Mouse (Mus musculus): ENCODE results near the gene Cenpl. TPM values are rescaled to one million over a fixed set of nuclear protein-coding genes. Genes with fewer than 3 reads are reported as not detected.

Gene Cenpl
- polyA plus RNA-seq, 1 experiment from 2014 or later = 26.4 TPM

- WGBS = 92% methylated on average over 1 of the region's 1 CpGs
- no peak for ATAC-seq (ENCODE audit: insufficient number of reproducible peaks, low FRiP score, low TSS enrichment, low read depth)
- Histone ChIP-seq H3K4me3 (no peak overlapping the region), H3K36me3 (peaks cover 14% of the 10 kb centered on the region; the same call in 1 of the 2 replicates), H3K9ac (no peak overlapping the region), H3K4me2 (no peak overlapping the region), H3K27ac (no peak overlapping the region), H3K4me1 (no peaks in the 10 kb centered on the region), H3K27me3 (no peaks in the 10 kb centered on the region), H3K9me3 (no peaks in the 10 kb centered on the region)
Measured at GRCm38 (mm10) chr1:161057164-161057563, 13.3 kb upstream of the Cenpl start.

- 81% methylated on average over 1 of the region's 1 CpGs for WGBS
- no peaks in the 10 kb centered on the region for H3K9me3 ChIP-seq
- H3K4me1 ChIP-seq = no peaks in the 10 kb centered on the region
- H3K36me3 ChIP-seq = no peaks in the 10 kb centered on the region; the same call in 1 of the 2 replicates
- no peak overlapping the region for H3K27ac ChIP-seq
- no peaks in the 10 kb centered on the region for H3K27me3 ChIP-seq
- ATAC-seq (ENCODE audit: insufficient number of reproducible peaks, low FRiP score, low TSS enrichment, low read depth) = no peak
- no peak overlapping the region for H3K4me3 ChIP-seq
- H3K9ac ChIP-seq = no peak overlapping the region
- no peak overlapping the region for H3K4me2 ChIP-seq
Measured at GRCm38 (mm10) chr1:161063351-161063750, 7.2 kb upstream of the Cenpl start.

GRCm38 (mm10) chr1:161071272-161071620 is 733 bp downstream of the Cenpl start:
- whole genome bisulfite sequencing = under 1% methylated on average over 12 of the region's 12 CpGs
- no peak for ATAC-seq (ENCODE audit: insufficient number of reproducible peaks, low FRiP score, low TSS enrichment, low read depth)
- Histone ChIP-seq H3K4me1 (peaks cover 27% of the 10 kb centered on the region), H3K27ac (peak overlapping the region; percentile 72), H3K4me3 (peak overlapping the region; percentile 76), H3K9ac (peak overlapping the region; percentile 61), H3K9me3 (no peaks in the 10 kb centered on the region), H3K4me2 (peak overlapping the region; percentile 57), H3K36me3 (0 out of 2 replicates have a peak, but pooled peaks cover 3% of the 10 kb centered on the region), H3K27me3 (no peaks in the 10 kb centered on the region)

GRCm38 (mm10) chr1:161076238-161076637 is 5.7 kb downstream of the Cenpl start:
- H3K27ac ChIP-seq = no peak overlapping the region
- H3K4me1 ChIP-seq = peaks cover 20% of the 10 kb centered on the region
- ATAC-seq (ENCODE audit: insufficient number of reproducible peaks, low FRiP score, low TSS enrichment, low read depth) = no peak
- H3K27me3 ChIP-seq = no peaks in the 10 kb centered on the region
- peaks cover 14% of the 10 kb centered on the region for H3K36me3 ChIP-seq
- no peak overlapping the region for H3K4me2 ChIP-seq
- no peak overlapping the region for H3K4me3 ChIP-seq
- no peak overlapping the region for H3K9ac ChIP-seq
- 75% methylated on average over 6 of the region's 6 CpGs for WGBS
- H3K9me3 ChIP-seq = no peaks in the 10 kb centered on the region

- Histone ChIP-seq H3K27me3 (no peaks in the 10 kb centered on the region), H3K4me2 (no peak overlapping the region), H3K4me3 (no peak overlapping the region), H3K4me1 (peaks cover 16% of the 10 kb centered on the region), H3K9me3 (no peaks in the 10 kb centered on the region), H3K27ac (no peak overlapping the region), H3K36me3 (peaks cover 20% of the 10 kb centered on the region), H3K9ac (no peak overlapping the region)
- ATAC-seq (ENCODE audit: insufficient number of reproducible peaks, low FRiP score, low TSS enrichment, low read depth) = no peak
- 91% methylated on average over 3 of the region's 3 CpGs for whole genome bisulfite sequencing
Measured at GRCm38 (mm10) chr1:161077243-161077642, 6.7 kb downstream of the Cenpl start.

- Histone ChIP-seq H3K27me3 (no peaks in the 10 kb centered on the region), H3K4me1 (no peaks in the 10 kb centered on the region), H3K9me3 (no peaks in the 10 kb centered on the region), H3K4me3 (no peak overlapping the region), H3K36me3 (peaks cover 35% of the 10 kb centered on the region), H3K9ac (no peak overlapping the region), H3K27ac (no peak overlapping the region), H3K4me2 (no peak overlapping the region)
- 96% methylated on average over 4 of the region's 4 CpGs for WGBS
- no peak for ATAC-seq (ENCODE audit: insufficient number of reproducible peaks, low FRiP score, low TSS enrichment, low read depth)
Measured at GRCm38 (mm10) chr1:161099721-161100405, 29.4 kb downstream of the Cenpl start.

- Histone ChIP-seq H3K9me3 (no peaks in the 10 kb centered on the region), H3K27me3 (no peaks in the 10 kb centered on the region), H3K27ac (no peak overlapping the region), H3K9ac (no peak overlapping the region), H3K4me2 (no peak overlapping the region), H3K4me3 (no peak overlapping the region), H3K4me1 (no peaks in the 10 kb centered on the region), H3K36me3 (peaks cover 25% of the 10 kb centered on the region)
- 86% methylated on average over 1 of the region's 1 CpGs for WGBS
- ATAC-seq (ENCODE audit: insufficient number of reproducible peaks, low FRiP score, low TSS enrichment, low read depth) = no peak
Measured at GRCm38 (mm10) chr1:161103842-161104241, 33.3 kb downstream of the Cenpl start.

GRCm38 (mm10) chr1:161109216-161109615 is 38.7 kb downstream of the Cenpl start:
- Histone ChIP-seq H3K4me3 (no peak overlapping the region), H3K4me1 (no peaks in the 10 kb centered on the region), H3K4me2 (no peak overlapping the region)

GRCm38 (mm10) chr1:161114591-161114990 is 44.1 kb downstream of the Cenpl start:
- Histone ChIP-seq H3K9me3 (no peaks in the 10 kb centered on the region), H3K4me1 (no peaks in the 10 kb centered on the region), H3K36me3 (peaks cover 2% of the 10 kb centered on the region; the same call in 1 of the 2 replicates), H3K4me3 (no peak overlapping the region), H3K9ac (no peak overlapping the region), H3K27me3 (no peaks in the 10 kb centered on the region), H3K4me2 (no peak overlapping the region), H3K27ac (no peak overlapping the region)
- ATAC-seq (ENCODE audit: insufficient number of reproducible peaks, low FRiP score, low TSS enrichment, low read depth) = no peak

More at GRCm38 (mm10) chr1:161109216-161109615, 38.7 kb downstream of the Cenpl start:
- H3K27ac ChIP-seq = no peak overlapping the region
- H3K9ac ChIP-seq = no peak overlapping the region
- ATAC-seq (ENCODE audit: insufficient number of reproducible peaks, low FRiP score, low TSS enrichment, low read depth) = no peak
- peaks cover 14% of the 10 kb centered on the region for H3K36me3 ChIP-seq
- WGBS = 86% methylated on average over 8 of the region's 8 CpGs
- no peaks in the 10 kb centered on the region for H3K9me3 ChIP-seq
- H3K27me3 ChIP-seq = no peaks in the 10 kb centered on the region

- no peaks in the 10 kb centered on the region for H3K27me3 ChIP-seq
- no peak for ATAC-seq (ENCODE audit: insufficient number of reproducible peaks, low FRiP score, low TSS enrichment, low read depth)
- H3K9me3 ChIP-seq = no peaks in the 10 kb centered on the region
- peaks cover 11% of the 10 kb centered on the region for H3K36me3 ChIP-seq
- H3K9ac ChIP-seq = no peak overlapping the region
- WGBS = 89% methylated on average over 10 of the region's 10 CpGs
- no peak overlapping the region for H3K4me2 ChIP-seq
- H3K27ac ChIP-seq = no peak overlapping the region
- no peaks in the 10 kb centered on the region for H3K4me1 ChIP-seq
- H3K4me3 ChIP-seq = no peak overlapping the region
Measured at GRCm38 (mm10) chr1:161122661-161123418, 52.3 kb downstream of the Cenpl start.

GRCm38 (mm10) chr1:161126461-161126860 is 55.9 kb downstream of the Cenpl start:
- Histone ChIP-seq H3K4me3 (no peak overlapping the region), H3K36me3 (peaks cover 6% of the 10 kb centered on the region), H3K9me3 (no peaks in the 10 kb centered on the region), H3K27ac (no peak overlapping the region), H3K27me3 (no peaks in the 10 kb centered on the region), H3K4me1 (peaks cover 7% of the 10 kb centered on the region), H3K4me2 (no peak overlapping the region), H3K9ac (no peak overlapping the region)
- no peak for ATAC-seq (ENCODE audit: insufficient number of reproducible peaks, low FRiP score, low TSS enrichment, low read depth)
- 57% methylated on average over 1 of the region's 1 CpGs for WGBS
